Mouse (Mus musculus) cerebellum, postnatal 36 days (tissue): Measurements from ENCODE around the gene Csnk1e.

Experiments used
- DNase-seq, 2 experiments: peaks; one replicate each; pipeline ENCODE4 v3.0.0; 2021 to 2022; ENCODE audit warnings: mixed read lengths in 2 of 2

The Csnk1e gene

DNA sequence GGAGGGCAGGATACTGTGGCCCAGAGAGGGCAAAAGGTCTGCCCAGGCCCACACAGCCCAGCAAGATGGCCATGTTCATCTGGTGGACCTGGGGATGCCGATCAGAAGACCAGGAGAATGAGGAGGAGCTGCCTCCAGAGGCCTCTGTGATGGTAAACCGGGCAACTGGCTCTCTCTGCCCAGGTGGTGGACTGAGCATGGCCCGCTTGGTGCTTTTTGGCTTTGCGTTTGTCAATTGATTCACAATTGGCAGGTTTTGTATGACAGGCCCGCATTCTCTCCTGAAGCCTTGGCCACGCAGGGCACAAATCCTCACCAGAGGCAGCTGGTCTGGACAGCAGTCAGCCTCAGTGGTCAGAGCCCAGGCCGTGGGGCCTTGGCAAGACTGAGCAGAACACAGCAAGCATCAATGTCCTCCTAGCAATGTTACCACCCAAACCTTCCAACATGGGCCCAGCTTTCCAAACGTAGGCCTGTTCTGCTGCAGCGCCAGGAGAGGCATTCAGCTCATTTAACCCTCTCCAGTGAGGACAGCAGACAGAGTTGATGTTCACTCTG, 12.3 kb downstream of the Csnk1e start:
- no peak for DNase-seq

DNA sequence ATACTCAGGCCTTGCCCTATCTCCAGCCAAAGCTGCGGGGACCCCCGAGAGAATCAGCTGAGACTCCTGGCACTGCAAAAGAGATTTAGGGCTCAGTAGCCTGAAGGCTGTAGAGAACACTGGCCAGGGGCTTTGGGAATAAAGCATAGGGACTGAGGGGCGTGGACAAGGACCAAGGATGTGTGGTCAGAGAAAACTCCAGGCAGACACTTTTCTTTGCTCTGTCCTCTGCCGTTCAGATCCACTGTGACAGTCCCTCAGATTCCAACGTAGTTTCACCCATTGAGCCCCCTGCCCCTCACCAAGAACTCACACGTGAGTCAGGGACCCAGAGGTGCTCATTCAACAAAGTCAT, 13.1 kb downstream of the Csnk1e start:
- DNase-seq: no peak

DNA sequence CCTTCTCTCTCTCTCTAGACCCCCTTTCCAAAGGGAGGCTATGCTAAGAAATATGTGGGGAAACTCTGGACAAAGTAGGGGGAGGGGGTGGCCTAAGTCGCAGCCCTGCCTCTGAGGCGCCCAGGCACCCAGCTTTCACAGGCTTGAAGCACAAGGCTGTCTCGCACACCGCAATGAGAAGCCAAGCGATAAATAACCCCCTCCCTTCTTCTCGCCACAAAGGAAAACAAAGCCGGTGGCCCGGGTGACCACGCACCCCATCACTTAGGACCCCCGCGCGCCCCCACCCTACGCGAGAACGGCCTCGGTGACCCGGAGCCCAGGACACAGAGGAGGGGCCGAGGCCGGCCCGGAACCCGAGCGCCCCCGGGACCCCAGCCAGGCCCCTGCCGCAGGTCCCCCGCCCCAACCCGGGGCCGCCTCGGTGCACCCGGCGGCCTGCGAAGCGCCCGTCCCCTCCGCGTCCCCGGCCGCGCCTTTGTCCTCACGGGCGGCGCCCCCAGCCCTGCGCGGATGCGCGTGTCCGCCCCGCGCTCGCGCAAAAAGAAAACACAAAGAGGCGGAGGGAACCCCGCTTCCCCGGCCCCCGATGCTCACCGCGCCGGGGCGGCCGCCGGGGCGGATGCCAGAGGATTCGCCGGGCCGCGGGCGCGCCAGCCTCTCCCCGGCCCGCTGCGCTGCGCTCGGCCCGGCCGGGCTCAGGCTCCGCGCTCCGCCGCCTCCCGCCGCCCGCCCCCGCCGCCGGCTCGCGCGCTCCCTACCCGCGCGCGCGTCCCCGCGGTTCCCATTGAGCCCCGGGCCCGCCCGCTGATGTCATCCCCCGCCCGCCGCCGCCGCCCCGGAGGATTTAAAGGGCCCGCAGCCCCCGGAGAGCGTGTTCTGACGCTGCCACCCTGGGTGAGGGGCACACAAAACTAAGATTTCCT, 13.8 kb downstream of the Csnk1e start:
- DNase-seq: peak; percentile 81 to 88

DNA sequence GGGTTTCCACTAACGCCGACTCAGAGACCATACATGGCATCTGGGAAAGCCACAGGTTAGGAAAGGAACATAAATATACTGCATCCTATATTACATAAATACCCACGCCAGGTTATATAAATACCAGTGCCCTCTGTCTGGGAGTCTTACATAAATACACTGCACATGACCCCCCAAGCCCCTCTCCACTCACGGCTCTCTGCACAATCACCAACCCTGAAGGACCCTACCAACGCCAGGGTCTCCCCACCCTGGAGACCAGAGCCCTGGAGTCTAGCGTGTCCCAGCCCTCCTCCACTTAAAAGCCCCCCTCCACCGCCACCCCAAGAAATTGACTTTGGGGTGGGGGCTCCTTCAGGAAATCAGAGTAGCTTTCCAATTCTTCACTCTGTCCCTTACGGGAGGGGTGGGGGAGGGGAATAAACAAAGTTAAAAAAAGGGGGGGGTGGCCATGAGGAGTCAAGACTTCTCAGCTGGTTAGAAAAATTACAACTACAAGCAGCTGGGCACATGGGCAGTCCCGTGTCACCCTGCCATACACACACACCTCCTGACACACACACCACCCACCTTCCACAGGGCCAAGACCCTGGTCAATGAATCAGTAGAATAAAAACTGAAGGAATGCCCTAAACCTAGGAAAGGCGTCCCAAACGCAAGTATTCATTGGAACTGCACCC, 14.6 kb downstream of the Csnk1e start:
- DNase-seq: no peak

DNA sequence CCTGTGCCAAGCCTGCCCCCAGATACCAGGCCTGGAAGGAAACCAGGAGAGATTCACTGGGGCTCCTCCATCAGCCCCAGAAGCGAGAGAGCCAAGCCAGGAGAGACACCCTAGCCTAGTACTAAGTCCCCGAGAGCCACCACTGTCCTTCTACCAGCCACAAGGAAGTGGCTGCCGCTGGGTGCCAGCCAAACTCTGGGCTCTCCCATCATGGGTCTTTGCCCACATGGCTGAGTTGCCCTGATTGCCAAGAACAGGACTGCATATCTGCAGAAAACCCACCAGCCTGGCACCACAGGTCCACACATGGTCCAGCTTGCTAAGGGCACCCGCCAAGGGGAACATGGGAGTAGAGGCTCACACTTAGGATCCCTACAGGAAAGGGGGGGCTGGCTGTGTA, 15.1 kb downstream of the Csnk1e start:
- peak; percentile 53 to 64 for DNase-seq

DNA sequence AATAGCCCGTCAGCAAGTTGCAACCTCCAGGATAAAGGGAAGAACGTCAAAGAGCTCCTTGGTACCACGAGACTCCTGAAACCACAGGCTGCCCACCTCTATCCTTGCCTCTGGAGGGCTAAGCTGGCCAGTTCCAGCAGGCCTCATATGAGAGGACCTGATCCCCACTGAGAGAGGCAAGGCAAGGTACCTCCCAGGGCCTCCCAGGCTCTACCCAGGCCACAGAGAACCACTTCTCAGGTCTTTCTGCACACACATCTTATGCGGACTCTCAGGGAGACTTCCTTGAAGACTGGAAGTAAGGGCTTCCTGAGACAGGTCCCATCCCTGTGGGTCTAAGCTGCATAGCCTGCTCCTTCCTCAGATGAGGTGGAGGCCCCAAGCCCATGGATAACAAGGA, 16.0 kb downstream of the Csnk1e start:
- DNase-seq: no peak

DNA sequence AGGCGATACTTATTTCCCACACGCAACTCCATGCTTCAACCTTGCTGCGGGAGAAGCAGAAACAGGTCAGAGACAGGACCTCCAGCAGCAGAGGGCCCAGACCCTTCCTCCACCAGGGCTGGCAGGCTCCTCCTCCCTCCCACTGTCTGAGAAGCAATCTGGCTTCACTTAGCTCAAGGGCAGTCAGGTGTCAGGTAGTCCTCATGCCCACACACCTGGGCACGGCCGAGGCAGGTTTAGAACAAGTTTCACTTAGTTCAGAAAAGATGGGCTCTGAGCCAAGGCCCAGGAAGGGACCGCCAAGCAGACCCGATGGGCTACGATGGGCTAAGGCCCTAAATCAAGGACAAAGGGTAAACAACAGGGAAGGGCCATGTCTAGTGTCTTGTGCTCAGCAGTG, 16.6 kb downstream of the Csnk1e start:
- DNase-seq: no peak

DNA sequence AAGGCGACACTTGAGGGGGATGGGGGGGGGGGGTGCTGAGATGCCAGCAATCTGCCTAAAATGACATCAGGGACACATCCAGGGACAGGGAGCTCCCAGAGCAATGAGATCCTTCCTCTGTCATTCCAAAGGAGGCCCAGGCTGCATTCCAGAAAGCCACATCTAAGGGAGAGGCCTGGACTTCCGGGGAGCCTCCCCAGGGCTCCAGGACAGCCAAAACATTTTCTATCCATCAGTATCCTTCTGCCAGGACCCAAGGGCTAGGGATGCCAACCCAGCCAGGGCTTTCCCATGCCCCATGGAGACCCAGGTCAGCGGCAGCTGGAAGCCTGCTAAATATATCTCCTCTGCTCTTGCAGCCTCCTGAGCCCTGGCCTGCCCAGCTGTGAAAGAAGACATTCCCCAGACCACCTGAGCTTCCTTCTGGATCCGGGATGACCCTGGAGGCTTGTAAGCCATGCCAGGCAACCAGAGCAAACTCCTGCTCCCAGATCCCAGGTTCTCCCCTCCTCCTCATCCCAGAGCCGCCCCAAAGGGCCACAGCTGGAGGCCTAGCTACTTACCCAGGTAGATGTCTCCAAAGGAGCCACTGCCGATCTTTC, 17.1 kb downstream of the Csnk1e start:
- DNase-seq: no peak

DNA sequence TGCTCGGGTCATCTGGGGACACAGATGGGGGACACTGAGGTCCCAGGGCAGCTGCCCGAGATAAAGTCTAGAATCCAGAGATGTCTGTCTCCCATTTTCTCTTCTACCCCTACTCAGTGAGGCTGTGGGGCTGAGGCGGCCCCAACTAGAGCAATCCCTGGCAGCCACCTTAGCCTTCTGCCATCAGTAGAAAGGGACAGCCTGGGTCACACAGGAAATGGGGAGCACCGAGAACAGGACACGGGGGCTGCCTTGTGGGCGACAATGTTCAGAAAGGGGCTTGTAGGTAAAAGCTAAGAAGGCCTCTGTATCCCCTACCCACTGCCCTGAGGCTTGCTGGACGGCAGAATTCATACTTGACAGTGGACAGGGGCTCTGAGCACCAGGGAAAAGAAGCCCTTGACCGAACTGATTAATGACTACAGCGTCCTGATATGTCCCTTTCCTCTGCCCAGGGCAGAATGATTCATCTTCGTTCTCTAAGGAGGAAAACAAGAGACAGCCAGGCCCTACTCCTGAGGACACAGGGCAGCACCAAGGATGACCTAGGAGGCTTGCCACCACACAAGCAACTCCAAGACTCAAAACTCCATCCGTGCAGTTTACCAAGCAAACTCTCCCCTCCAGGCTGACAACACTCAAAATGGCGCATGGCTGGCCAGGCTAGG, 17.7 kb downstream of the Csnk1e start:
- no peak for DNase-seq

DNA sequence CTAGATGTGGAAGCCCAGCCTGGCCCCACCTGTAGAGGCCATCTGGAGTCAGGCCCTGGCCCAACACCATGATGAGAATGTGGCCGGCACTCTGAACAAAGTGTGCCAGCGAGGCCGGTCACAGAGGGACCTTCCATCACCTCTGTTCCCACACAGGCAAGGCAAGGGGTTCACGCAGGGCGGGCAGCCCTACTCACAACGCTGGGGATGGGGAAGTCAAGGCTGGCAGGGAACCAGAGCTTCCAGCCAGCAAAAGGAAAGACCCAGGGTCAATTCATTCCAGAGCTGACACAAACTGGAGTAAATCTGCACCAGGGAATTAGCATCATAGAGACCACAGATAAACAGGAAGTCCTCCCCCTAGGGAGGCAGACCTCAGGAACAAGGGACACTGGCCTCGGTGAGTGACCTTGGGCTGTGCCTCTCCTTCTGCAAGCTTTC, 18.9 kb downstream of the Csnk1e start:
- DNase-seq: peak; percentile 73 to 77

DNA sequence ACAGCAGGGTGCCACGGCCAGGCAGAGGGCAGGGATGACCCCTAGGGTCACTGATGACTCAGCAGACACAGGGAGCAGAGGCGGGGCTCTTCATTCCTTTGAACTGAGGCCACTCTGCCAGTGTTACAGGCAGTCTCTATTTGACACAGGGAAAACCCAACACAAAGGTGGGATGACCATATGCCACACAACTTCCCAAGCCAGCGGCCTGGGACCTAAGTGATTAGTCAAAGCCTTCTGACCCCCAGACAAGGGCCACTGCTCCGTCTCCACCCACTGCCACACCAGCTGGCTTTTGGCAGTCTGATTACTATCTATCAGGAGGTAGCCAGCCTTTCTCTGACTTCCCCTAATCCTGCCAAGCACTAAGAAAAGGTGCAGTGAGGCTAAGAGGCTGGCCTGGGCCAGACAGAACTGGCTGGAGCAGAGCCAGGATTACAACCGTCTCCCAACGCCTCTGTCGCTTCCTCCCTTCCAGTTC, 20.1 kb downstream of the Csnk1e start:
- DNase-seq: no peak

DNA sequence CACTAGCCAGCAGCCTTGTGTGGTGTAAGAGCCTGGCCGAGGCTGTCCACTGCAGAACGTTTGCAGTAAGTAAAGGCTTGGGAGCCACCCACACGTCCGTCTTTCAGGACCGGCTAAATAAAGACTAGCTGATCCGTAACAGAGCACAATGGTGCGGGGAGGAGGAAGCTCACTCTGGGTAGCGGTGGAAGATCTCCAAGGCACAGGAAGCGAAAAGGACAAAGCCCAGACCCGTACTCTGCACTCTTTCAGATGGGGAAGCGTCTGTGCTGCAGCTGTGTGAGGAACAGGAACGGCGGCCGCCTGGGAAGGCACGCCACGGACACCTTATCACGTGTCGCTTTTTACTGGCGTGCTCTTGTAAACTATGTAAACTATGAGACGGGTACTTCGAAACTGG, 22.5 kb downstream of the Csnk1e start:
- no peak for DNase-seq

DNA sequence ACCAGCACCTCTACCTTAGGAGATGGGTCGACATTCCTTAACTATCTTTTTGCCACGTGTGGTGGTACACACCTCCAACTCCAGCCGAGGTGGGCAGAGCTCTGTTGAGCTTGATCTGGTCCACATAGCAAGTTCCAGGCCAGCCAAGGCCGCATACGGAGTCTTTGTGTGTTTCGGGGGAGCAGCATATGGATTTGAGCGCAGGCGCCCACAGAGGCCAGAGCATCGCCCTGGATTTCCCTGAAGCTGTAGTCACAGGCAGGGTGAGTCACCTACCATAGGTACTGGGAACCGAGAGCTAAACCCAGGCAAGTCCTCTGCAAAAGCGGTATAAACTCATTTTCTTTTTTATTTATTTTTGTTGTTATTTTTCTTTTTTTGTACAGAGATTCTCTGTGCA, 23.0 kb downstream of the Csnk1e start:
- DNase-seq: no peak

DNA sequence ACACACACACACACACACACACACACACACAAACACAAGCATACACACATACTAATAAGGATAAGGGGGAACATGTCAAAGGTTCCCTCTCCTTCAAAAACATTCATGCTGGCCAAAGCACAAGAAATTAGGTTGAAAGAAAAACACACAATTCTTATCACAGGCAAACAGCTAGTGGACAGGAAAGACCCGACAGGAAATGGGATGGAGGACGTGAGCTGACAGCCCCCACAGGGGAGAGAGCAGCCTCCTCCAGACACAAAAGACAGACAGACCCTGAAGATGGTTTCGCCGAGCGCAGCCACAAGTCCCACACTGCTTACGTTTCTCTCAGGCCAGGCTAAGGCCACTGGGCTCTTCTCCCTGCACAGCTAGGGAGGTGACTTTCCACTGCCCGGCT, 23.4 kb downstream of the Csnk1e start:
- no peak for DNase-seq

DNA sequence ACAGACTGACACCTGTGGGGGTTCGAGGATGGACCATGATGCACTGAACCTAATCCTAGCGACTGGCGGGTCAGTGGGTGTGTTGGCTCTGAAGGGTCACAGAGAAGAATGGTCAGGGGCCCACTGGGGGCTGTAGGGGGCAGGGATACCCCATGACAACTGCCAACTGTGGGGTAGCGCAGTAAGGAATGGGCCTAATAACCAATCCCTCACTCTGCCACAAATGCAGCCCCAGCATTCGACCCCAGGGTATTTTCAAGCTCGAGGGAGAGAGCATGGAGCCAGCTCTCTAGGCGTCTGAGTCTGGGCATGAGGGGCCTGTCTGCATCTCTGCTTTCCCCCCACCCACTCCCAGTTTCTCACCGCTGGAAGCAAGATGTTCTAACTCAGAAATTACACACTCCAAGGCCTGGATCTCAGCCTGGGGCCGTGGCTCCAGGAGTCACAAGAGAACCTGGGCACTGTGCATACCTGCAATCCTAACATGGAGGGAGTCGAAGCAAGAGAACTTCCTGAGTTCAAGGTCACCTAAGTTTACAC, 24.8 kb downstream of the Csnk1e start:
- DNase-seq: no peak

DNA sequence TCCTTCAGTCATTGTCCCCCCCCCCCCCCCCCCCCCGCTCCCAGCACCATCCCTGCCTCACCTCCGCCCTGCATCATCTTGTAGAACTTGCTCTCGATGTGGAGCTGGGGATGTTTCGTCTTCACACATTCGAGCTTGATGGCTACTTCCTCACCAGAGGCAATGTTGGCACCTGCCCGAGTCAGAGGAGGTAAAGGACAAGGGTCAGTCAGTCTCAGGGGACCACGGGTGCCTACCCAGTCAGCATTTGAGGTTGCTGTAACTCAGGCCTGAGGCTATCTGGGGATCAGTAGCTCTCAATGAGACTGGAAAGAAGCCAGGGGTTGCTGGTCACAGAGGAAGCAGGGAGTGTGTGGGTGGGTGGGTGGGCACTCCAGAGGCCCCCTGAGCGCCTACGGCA, 25.4 kb downstream of the Csnk1e start:
- DNase-seq: no peak

DNA sequence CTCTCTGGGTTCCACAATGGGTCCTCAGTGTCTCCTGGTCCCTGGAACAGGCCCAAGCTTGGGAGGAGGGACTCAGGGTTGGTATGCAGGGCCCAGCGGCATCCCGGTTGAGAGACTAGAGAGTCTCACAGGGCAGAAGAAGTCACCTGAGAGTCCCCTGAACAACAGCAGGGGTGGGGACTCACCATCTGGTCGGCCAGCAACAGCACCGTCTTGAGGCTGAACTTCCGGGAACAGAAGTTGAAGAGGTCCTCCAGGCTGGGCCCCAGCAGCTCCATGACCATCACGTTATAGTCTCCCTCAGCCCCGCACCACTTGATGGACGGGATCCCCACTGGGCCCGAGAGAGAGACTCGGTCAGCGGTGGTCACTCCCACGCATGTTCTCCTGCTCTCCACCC, 25.8 kb downstream of the Csnk1e start:
- DNase-seq: no peak

DNA sequence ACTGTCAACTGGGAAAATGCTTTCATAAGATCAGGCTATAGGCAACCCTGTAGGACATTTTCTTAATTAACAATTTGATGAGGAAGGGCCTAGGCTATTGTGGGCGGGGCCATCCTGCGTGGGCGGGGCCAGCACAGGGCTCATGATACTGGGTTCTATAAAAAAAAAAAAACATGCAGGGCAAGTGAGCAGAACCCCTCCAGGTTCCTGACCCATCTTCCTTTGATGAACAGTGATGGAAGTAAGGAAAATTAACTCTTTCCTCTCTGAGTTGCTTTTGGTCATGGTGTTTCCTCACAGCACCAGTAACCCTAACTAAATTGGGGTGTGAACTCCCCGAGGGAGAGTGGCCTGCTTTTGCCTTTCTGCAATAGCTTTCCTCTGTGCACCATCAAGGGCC, 26.8 kb downstream of the Csnk1e start:
- no peak for DNase-seq

DNA sequence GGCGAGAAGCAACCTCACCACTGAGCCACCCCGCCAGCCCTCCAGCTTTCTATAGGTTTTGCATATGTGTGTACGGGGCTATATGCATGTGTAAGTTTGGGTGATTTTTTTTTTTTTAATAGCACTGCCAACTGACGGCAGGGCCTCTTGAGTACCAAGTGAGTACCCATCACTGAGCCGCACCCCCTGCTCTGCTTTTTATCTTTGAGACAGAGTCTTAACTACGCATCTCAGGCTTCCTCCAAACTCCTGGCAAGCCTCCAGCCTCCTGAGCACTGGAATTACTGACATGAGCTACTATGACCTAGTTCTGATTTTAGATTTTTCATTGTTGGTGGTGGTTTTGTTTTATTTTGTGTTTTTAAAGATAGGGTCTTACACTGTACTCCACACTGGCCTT, 27.9 kb downstream of the Csnk1e start:
- no peak for DNase-seq

DNA sequence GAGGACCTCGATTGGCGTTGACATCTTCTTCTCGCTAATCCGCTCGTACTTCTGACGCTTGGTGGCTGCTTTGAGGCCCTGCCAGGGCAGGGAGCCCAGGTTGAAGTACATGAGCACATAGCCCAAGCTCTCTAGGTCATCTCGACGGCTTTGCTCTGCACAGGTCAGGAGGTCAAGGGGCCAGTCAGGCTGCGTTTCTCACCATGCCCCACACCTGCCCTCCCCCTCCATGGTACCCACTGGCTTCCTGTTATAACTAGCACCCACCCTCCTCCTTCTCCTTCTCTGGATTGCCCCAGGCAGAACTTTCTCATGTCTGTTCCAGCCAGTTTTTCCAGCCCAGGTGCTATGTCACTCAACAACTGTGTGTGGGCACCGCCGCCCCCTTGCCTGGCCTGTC, 29.9 kb downstream of the Csnk1e start:
- DNase-seq: no peak

DNA sequence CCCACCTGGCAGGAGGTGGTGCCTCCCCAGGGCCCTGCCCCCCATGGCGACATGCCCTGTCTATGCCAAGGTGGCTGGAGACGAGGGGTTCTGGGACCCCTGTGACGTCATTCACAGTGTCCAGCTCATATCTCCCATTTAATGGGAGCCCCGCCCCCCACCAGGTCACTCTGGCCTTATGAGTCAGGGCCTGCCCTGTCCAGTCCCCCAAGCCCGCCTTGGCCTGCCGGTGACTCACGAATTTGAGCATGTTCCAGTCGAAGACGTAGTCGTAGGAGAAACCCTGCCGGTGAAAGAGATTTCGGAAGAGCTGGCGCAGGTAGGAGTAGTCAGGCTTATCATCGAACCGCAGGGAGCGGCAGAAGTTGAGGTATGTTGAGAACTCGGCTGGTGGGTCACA, 30.8 kb downstream of the Csnk1e start:
- DNase-seq: no peak

DNA sequence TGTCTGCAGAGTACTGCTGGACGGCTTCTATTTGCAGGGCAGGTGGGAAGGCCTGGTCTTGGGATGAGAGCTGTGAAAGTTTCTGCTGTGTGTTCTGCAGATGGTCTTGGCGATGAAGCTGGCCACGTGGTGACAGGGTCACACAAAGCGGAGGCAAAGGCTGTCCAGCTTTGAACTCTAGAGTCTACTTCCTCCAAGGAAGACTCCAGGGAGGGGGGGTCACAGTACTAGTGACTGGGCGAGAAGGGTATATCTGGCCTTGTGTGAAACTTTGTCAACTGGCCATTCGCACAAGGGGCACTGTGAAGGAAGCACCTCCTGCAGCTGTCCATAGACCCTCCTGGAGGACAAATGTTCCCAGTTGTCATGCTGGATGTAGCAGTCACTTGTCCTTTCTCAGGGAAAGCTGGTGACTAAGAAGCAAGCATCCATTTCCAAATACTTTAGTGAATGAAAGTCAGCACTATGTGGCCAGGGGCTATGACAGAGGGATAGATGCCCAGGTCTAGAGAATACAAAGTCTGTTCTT, 32.6 kb downstream of the Csnk1e start:
- no peak for DNase-seq
